Mouse (Mus musculus): Measurements from ENCODE around the gene Gm16368.
"Not testable (repeated sequence)": the region's sequence is repeated elsewhere in the genome, so short reads cannot be mapped to it uniquely, and the experiment has no call there.

The Gm16368 gene

DNA sequence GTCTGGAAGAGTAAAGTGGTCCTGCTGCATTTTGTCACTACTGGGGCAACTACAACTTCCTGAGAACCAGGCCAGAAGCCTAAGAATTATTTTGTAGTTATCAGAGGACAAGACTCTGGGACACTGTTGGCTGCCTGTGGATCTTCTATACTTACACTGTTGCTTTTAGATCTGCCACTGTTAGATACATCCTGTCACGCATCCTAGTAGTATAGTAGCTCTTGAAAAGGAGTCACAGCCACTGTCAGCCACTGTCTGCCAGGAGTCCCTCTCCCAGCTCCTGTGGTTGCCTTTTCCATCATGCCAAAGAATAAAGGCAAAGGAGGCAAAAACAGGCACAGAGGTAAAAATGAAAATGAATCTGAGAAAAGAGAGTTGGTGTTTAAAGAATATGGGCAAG lies at the start of gene Gm16368:
Gene Gm16368, plus strand, starts transcription at position 301 of the 400 bp plus-strand sequence.
- DNase-seq, result not testable (repeated sequence)

DNA sequence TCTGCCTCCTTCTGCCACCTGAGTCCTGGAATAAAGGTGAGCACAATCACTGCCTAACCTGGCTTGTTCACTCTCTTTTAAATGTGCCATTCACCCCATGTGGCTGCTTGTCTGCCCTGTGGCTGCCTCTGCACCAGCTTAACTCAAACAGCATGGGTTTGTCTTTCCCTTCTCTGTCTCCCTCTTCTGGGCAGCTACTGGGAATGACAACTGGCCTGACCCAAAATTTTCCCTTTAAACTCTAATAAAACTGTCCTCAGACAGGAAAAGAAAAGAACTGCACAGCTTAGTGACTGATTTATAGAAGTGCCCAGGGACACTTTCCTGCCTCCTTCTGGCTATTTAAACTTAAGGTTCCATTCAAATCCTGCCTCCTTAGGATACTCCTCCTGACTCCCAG lies 44.4 kb upstream of the Gm16368 start:
- not testable (repeated sequence) for DNase-seq

DNA sequence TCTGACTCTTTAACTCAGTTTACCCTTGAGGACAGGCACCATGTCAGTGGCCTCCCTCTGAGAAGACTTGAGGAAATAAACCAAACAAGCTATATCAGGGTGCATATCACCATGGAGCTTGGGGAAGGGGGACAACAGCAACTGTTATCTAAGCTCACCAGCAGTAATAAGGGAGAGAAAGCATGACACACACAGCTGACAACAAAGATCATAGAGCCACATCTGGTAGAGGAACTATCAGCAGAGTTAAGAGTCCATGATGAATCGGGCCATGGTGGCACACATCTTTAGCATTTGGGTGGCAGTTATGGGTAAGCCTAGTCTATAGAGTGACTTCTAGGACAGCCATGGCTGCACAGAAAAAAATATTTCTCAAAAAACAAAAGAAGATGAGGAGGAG lies 43.8 kb upstream of the Gm16368 start:
- not testable (repeated sequence) for DNase-seq

DNA sequence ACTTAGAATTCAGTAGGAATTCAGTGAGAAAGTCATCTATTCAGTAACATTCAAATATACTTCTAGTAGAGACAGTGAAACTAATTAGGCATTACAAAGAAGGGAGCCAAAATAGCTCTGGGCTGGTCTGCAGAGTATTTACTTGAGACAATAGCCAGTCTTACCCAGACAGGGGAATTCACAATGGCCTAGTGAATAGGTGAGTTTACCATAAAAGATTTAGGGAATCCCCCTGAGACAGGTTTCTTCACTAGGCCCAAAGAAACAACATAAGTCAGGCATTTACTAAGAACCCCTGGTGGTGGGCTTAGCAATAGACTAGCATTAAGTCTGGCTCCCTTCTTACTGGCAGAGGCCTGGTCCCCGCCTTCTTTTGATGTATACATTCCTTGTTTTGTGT lies 38.3 kb upstream of the Gm16368 start:
- DNase-seq, result not testable (repeated sequence)

All from lung, postnatal 4 days (tissue).